Mouse (Mus musculus) embryonic facial prominence, embryonic 14.5 days (tissue): ENCODE results near the gene Tmbim6. TPM values are rescaled to one million over a fixed set of nuclear protein-coding genes. Genes with fewer than 3 reads are reported as not detected.

ENCODE experiments used
- ATAC-seq: fragments of 200-750 bp; cut with Nextera tagmentation; 2 replicates; pipeline ENCODE4 v1.8.0; 2017; ENCODE audit warnings: low read depth, moderate number of reproducible peaks, moderate TSS enrichment
- DNase-seq: peaks from one replicate; pipeline ENCODE4 v3.0.0-alpha.2; 2015; ENCODE audit warnings: low spot score
- H3K27ac ChIP-seq: fragments of 300-500 bp; sonication (generic); replicated peaks from 2 replicates; pipeline ENCODE4 v1.5.1; 2014; ENCODE audit warnings: low read depth, mild to moderate bottlenecking, low read length, moderate library complexity
- H3K27me3 ChIP-seq: fragments of 300-500 bp; sonication (generic); replicated peaks from 2 replicates; pipeline ENCODE4 v1.6.1; 2014; ENCODE audit warnings: low read length; ENCODE audit not compliant: control insufficient read depth, insufficient read depth
- H3K36me3 ChIP-seq: fragments of 300-500 bp; sonication (generic); 2 replicates; pipeline ENCODE4 v1.6.1; 2014; ENCODE audit warnings: low read length, mixed read lengths; ENCODE audit not compliant: control insufficient read depth, insufficient read depth
- H3K4me1 ChIP-seq: fragments of 300-500 bp; sonication (generic); 2 replicates; pipeline ENCODE4 v1.6.1; 2014; ENCODE audit warnings: antibody characterized with exemption, low read length; ENCODE audit not compliant: control insufficient read depth, insufficient read depth
- H3K4me2 ChIP-seq: fragments of 300-500 bp; sonication (generic); 2 replicates; pipeline ENCODE4 v1.6.1; 2014; ENCODE audit warnings: low read depth, mild to moderate bottlenecking, low read length, moderate library complexity, mixed read lengths
- H3K4me3 ChIP-seq: fragments of 300-500 bp; sonication (generic); 2 replicates; pipeline ENCODE4 v1.5.1; 2014; ENCODE audit warnings: low read depth, mild to moderate bottlenecking, low read length
- H3K9ac ChIP-seq: fragments of 300-500 bp; sonication (generic); 2 replicates; pipeline ENCODE4 v1.6.1; 2014; ENCODE audit warnings: low read depth, mild to moderate bottlenecking, low read length, moderate library complexity, mixed read lengths
- H3K9me3 ChIP-seq: fragments of 300-500 bp; sonication (generic); 2 replicates; pipeline ENCODE4 v1.6.1; 2016; ENCODE audit warnings: low read length; ENCODE audit not compliant: control insufficient read depth
- WGBS: fragments of 180-500 bp; shearing (Covaris S2); extraction: QIAGEN DNeasy Blood & Tissue Kit; methylation state at CpG from one replicate; pipeline ENCODE4 v1.1.7; 2014; 5-methylcytosine and 5-hydroxymethylcytosine counted together
- polyA plus RNA-seq: library from polyadenylated mRNA; unstranded; fragments of >200 nt; fragmentation: Nextera tagmentation; extraction: Ambion mirVana; gene quantifications from 2 replicates; pipeline ENCODE4 v1.2.1, GENCODE M21; 2014

The Tmbim6 gene
- polyA plus RNA-seq, 1 experiment from 2014 or later: 300 TPM

DNA sequence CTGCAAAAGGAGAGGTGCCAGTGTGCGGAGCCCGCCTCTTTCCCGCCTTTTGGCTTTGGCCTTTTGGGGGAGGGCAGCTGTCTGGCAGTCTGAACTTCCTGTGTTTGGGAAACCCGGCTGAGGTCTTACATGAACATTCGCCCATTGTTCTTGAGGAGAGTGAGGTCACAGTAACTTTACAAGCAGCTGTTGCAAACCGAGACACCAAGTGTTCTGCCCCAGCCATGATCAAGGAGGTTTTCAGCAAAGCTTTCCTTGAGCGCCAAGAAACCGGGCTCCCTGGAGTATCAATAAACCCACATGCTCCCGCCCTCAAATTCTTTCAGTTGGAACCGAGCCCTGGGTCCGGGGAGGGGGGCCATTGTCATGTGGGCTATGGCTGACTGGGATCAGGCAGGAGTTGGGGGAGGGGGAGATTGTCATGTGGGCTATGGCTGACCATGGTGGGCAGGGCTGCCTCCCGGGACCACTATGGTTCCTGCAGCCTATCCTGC lies 27.9 kb downstream of the Tmbim6 start:
- peak overlapping the region; percentile 32; the same call in 1 of the 2 replicates for H3K9ac ChIP-seq
- peak overlapping the region; percentile 43 for H3K4me2 ChIP-seq
- peak overlapping the region; percentile 94 for H3K27ac ChIP-seq
- no peaks in the 10 kb centered on the region for H3K9me3 ChIP-seq
- peaks cover 8% of the 10 kb centered on the region for H3K4me1 ChIP-seq
- 0 out of 2 replicates have a peak overlapping the region, but pooled peaks have one; percentile 1 for H3K4me3 ChIP-seq
- ATAC-seq (peak; percentile 82), DNase-seq (peak; percentile 96)
- 8% methylated on average over 11 of the region's 12 CpGs for WGBS
- no peaks in the 10 kb centered on the region for H3K27me3 ChIP-seq
- peaks cover 37% of the 10 kb centered on the region for H3K36me3 ChIP-seq

DNA sequence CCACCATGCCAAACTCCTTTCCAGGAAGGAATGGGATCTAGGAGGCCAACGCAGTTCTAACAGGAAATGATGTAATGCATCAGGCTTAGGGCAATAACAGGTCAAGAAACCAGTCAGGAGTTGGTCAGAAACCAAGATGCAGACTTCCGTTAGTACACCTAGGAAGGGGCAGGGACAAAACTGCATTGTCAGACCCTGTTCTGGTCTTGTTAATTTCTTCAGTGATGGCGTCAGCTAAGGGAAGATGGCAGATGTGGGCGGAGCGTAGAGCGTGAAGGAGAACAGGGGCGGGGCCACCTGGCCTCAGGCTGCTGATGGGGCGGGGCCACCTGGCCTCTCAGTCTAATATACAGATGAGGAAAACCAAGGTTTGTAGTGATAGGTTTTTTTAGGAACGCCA lies 28.5 kb downstream of the Tmbim6 start:
- peak overlapping the region; percentile 43; the same call in 1 of the 2 replicates for H3K4me2 ChIP-seq
- H3K9ac ChIP-seq: no peak overlapping the region
- peaks cover 8% of the 10 kb centered on the region for H3K4me1 ChIP-seq
- H3K27me3 ChIP-seq: no peaks in the 10 kb centered on the region
- peak; percentile 55 for DNase-seq
- no peaks in the 10 kb centered on the region for H3K9me3 ChIP-seq
- H3K27ac ChIP-seq: peak overlapping the region; percentile 94
- ATAC-seq: peak; percentile 4; the same call in 1 of the 2 replicates
- peaks cover 43% of the 10 kb centered on the region for H3K36me3 ChIP-seq
- WGBS: 59% methylated on average over 9 of the region's 9 CpGs
- H3K4me3 ChIP-seq: 0 out of 2 replicates have a peak overlapping the region, but pooled peaks have one; percentile 1

DNA sequence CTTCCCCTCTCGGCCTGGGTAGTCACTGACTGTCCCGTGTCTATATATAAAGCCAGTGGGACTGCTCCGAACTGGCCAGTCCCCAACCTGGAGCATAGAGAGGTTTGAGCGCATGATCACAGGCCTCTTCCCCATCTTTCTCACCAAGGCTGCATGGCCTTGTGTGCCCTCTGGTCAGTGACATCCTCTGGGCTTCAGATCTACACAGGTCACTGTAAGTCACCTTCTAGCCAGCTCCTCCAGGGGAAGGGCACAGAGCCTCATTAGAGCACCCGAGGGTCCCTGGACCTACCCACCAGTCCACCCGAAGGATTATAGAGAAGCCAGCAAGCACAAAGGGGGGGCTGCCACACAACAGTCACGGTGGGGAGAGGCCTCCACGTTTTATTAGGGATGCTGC lies 29.0 kb downstream of the Tmbim6 start:
- no peaks in the 10 kb centered on the region for H3K27me3 ChIP-seq
- H3K27ac ChIP-seq: peak overlapping the region; percentile 94
- H3K4me2 ChIP-seq: no peak overlapping the region
- no peaks in the 10 kb centered on the region for H3K9me3 ChIP-seq
- ATAC-seq (no peak), DNase-seq (no peak)
- peaks cover 48% of the 10 kb centered on the region for H3K36me3 ChIP-seq
- H3K4me1 ChIP-seq: peaks cover 8% of the 10 kb centered on the region
- H3K9ac ChIP-seq: no peak overlapping the region
- WGBS: 83% methylated on average over 8 of the region's 8 CpGs
- no peak overlapping the region for H3K4me3 ChIP-seq

DNA sequence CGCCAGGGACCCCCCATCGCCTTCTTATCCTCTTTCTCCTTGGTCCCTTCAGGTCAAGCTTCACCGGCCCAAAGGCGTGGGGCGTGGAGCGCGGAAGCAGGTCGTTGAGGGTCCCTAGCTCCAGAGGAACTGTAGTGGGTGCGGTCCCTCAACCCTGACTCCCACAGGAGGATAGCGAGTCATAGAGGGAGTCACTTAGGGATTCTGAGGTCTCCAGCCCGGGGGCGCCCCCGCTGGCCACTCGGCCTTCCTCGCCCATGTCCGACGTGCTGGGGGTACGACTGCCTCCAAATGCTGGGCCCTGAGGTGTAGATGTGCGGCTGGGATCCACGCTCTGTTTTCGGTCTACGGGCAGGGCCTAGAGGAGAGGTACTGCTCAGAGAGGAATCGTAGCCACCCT lies 29.9 kb downstream of the Tmbim6 start:
- H3K9ac ChIP-seq: no peak overlapping the region
- no peak overlapping the region for H3K4me3 ChIP-seq
- no peak overlapping the region; the same call in 1 of the 2 replicates for H3K27ac ChIP-seq
- H3K9me3 ChIP-seq: no peaks in the 10 kb centered on the region
- H3K27me3 ChIP-seq: no peaks in the 10 kb centered on the region
- H3K4me1 ChIP-seq: peaks cover 8% of the 10 kb centered on the region
- no peak for ATAC-seq
- no peak for DNase-seq
- WGBS: 93% methylated on average over 16 of the region's 23 CpGs
- peaks cover 57% of the 10 kb centered on the region for H3K36me3 ChIP-seq
- no peak overlapping the region for H3K4me2 ChIP-seq

DNA sequence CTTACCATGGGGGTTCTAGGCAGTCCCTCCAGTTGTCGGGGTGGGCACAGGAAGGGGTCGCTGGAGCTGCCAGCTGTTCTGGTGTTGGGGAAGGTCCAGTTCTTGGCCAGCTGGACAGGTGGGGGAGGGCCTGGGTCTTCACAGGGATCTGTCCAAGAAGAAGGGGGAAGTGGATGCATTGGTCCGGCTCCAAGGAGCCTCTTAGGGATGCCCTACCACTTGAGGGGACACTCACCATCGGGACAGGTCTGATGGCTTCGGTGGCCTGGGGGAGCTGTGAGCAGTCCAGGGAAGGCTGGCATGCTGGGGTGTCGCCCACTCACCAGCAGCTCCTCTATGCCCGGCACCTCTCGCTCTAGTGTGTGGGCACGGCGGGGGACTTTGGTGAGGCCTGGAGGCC lies 30.4 kb downstream of the Tmbim6 start:
- ATAC-seq: no peak
- H3K27me3 ChIP-seq: no peaks in the 10 kb centered on the region

DNA sequence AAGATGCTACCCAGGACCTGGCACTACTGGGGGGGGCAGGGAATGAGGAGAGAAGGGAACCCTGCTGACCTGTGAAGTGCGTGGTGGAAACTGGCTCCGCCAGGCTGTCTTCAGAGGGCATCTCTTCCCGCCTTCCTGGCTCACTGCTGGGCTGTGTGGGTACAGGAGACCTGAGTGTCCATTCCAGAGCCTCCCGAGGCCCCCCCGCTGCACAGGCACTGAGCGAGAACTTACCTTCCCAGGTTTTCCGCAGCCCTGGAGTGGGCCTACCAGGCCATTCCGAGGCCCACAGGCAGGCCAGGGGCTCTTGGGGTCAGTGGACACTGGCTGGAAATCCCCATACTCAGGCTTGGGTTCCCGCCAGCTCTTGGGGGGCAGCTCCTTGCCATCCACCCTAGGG lies 31.2 kb downstream of the Tmbim6 start:
- Histone ChIP-seq H3K27ac (no peak overlapping the region), H3K4me3 (no peak overlapping the region), H3K4me2 (no peak overlapping the region), H3K4me1 (peaks cover 8% of the 10 kb centered on the region), H3K9ac (no peak overlapping the region), H3K9me3 (no peaks in the 10 kb centered on the region), H3K36me3 (peaks cover 68% of the 10 kb centered on the region), H3K27me3 (no peaks in the 10 kb centered on the region)
- WGBS: 92% methylated on average over 8 of the region's 9 CpGs
- ATAC-seq (no peak), DNase-seq (no peak)

More for the DNA sequence above, 30.4 kb downstream of the Tmbim6 start:
- Histone ChIP-seq H3K9me3 (no peaks in the 10 kb centered on the region), H3K4me3 (no peak overlapping the region), H3K27ac (no peak overlapping the region), H3K4me2 (no peak overlapping the region), H3K36me3 (peaks cover 62% of the 10 kb centered on the region), H3K9ac (no peak overlapping the region), H3K4me1 (peaks cover 8% of the 10 kb centered on the region)
- no peak for DNase-seq
- WGBS: 93% methylated on average over 6 of the region's 10 CpGs

DNA sequence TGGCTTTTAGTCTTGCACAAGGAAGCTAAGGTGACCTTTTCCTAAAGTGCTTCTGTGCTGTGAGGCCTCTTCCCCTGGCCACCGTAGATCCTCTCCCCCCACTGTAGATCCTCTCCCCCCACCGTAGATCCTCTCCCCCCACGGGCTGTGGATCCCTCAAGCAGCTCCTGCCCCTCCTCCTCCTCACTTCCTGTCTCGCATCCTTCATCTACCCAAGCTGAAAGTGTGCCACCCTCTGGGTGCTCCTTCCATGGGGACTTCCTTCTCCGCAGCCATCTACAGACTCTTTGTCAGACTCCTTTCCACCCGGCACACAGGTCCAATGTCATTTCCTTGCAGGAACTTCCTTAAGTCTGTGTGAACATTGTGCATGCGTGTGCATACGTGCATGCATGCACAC lies 37.7 kb downstream of the Tmbim6 start:
- DNase-seq: no peak
- no peaks in the 10 kb centered on the region for H3K9me3 ChIP-seq
- H3K9ac ChIP-seq: no peak overlapping the region
- H3K4me2 ChIP-seq: no peak overlapping the region
- WGBS: 82% methylated on average over 8 of the region's 8 CpGs
- H3K4me3 ChIP-seq: no peak overlapping the region
- peaks cover 70% of the 10 kb centered on the region for H3K36me3 ChIP-seq
- H3K27me3 ChIP-seq: no peaks in the 10 kb centered on the region
- H3K4me1 ChIP-seq: no peaks in the 10 kb centered on the region
- no peak overlapping the region for H3K27ac ChIP-seq
- ATAC-seq: no peak

DNA sequence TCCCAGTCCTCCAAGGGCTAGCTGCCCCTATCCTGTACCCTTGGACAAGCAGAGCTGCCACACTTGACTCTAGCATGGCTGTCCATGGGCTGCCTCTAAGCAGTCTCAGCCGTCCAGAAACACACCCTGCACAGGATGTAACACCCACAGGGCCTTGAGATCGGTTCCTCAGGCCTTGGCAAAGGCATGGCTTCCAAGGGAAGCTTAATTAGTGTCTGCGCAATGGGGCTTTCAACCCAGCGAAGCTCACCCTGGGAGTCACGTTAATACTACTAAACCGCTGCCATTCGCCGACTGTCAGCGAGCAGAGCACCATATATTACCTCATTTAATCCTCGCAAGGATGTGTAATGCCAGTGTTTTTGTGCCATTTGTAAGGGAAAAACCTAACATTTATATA lies 38.4 kb downstream of the Tmbim6 start:
- no peak for ATAC-seq
- Histone ChIP-seq H3K36me3 (peaks cover 63% of the 10 kb centered on the region), H3K4me1 (no peaks in the 10 kb centered on the region; the same call in 1 of the 2 replicates), H3K4me2 (no peak overlapping the region), H3K9ac (no peak overlapping the region), H3K9me3 (no peaks in the 10 kb centered on the region), H3K27me3 (no peaks in the 10 kb centered on the region), H3K4me3 (no peak overlapping the region), H3K27ac (no peak overlapping the region)
- WGBS: 84% methylated on average over 10 of the region's 10 CpGs
- DNase-seq: no peak

DNA sequence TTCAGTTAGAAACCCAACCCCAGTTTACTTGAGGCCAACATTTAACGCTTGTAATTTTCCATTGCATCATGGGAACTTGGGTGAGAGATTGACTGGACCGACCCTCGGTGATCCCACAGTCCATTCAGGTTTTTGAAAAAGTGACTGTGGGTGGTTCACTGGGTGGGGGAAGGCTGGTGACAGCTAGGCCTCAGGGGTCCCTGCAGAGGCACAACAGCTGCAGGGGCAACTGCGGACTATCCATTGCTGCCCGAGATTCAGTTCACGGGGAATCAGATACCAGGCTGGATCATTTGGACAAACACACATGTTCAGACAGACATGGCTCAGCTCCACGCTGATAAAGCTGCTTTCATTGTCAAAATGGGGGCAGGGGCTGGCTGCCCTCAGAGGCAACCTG lies 38.8 kb downstream of the Tmbim6 start:
- Histone ChIP-seq H3K9ac (no peak overlapping the region), H3K27ac (peak overlapping the region; percentile 40; the same call in 1 of the 2 replicates), H3K4me3 (no peak overlapping the region), H3K36me3 (peaks cover 59% of the 10 kb centered on the region), H3K4me2 (no peak overlapping the region), H3K4me1 (no peaks in the 10 kb centered on the region; the same call in 1 of the 2 replicates), H3K9me3 (no peaks in the 10 kb centered on the region), H3K27me3 (no peaks in the 10 kb centered on the region)
- peak; percentile 63 for DNase-seq
- peak; percentile 69; the same call in 1 of the 2 replicates for ATAC-seq
- WGBS: 71% methylated on average over 7 of the region's 7 CpGs
